Mouse (Mus musculus) kidney, adult 2 months (tissue): ENCODE data around the gene Ap1s1. TPM values are rescaled to one million over a fixed set of nuclear protein-coding genes. Genes with fewer than 3 reads are reported as not detected.

Experiments
- DNase-seq: peaks from one replicate; pipeline ENCODE4 v3.0.0; 2021
- H3K27ac ChIP-seq: fragments of 200-500 bp; 2 replicates; pipeline ENCODE4 v1.5.1; 2012; ENCODE audit warnings: low read depth, low read length, control low read depth, inconsistent platforms; ENCODE audit not compliant: insufficient read depth
- H3K27me3 ChIP-seq: fragments of 200-500 bp; replicated peaks from 2 replicates; pipeline ENCODE4 v1.6.1; 2012; ENCODE audit warnings: mild to moderate bottlenecking, moderate library complexity, low read length, inconsistent platforms; ENCODE audit not compliant: control insufficient read depth, insufficient read depth
- H3K36me3 ChIP-seq: fragments of 200-500 bp; 2 replicates; pipeline ENCODE4 v1.6.1; 2012; ENCODE audit warnings: mild to moderate bottlenecking, moderate library complexity, low read length, inconsistent platforms; ENCODE audit not compliant: control insufficient read depth, insufficient read depth
- H3K4me1 ChIP-seq: fragments of 200-500 bp; 2 replicates; pipeline ENCODE4 v1.6.1; 2011; ENCODE audit warnings: low read length; ENCODE audit not compliant: control insufficient read depth, insufficient read depth
- H3K4me3 ChIP-seq: fragments of 200-500 bp; 2 replicates; pipeline ENCODE4 v1.5.1; 2011; ENCODE audit warnings: mild to moderate bottlenecking, low read depth, low read length, control low read depth; ENCODE audit not compliant: insufficient read depth
- CTCF ChIP-seq: fragments of 200-500 bp; conservative IDR thresholded peaks from 2 replicates; pipeline ENCODE4 v1.5.1; 2011; ENCODE audit warnings: low read depth, mild to moderate bottlenecking, control low read depth, low read length, moderate library complexity, mixed read lengths; ENCODE audit not compliant: insufficient read depth, insufficient read length
- POLR2A ChIP-seq: fragments of 200-500 bp; IDR thresholded peaks from one replicate; pipeline ENCODE4 v1.6.1; 2011; ENCODE audit warnings: low read depth, low read length, control low read depth
- WGBS: fragments of 180-500 bp; shearing (Covaris S2); methylation state at CpG from one replicate; pipeline ENCODE4 v1.1.7; 2018; 5-methylcytosine and 5-hydroxymethylcytosine counted together
- polyA plus RNA-seq: library from polyadenylated mRNA; depleted of rRNA; stranded (reverse); fragments of >200 nt; gene quantifications from 2 replicates; pipeline ENCODE4 v1.2.3, GENCODE M21; 2012; rRNA removed

The Ap1s1 gene
- polyA plus RNA-seq, 1 experiment: 67.0 TPM

- no peaks in the 10 kb centered on the region for H3K27me3 ChIP-seq
- no peaks in the 10 kb centered on the region for H3K36me3 ChIP-seq
- 83% methylated on average over 6 of the region's 6 CpGs for WGBS
- TF ChIP-seq POLR2A (no peak), CTCF (no peak)
- no peak overlapping the region for H3K4me3 ChIP-seq
- no peak overlapping the region for H3K27ac ChIP-seq
- peaks cover 4% of the 10 kb centered on the region; the same call in 1 of the 2 replicates for H3K4me1 ChIP-seq
- no peak for DNase-seq
These were observed 56.1 kb downstream of the Ap1s1 start for GRCm38 (mm10) chr5:136989801-136990200.

GRCm38 (mm10) chr5:136988420-136988819, 57.5 kb downstream of the Ap1s1 start:
- DNase-seq: peak; percentile 25
- peaks cover 4% of the 10 kb centered on the region; the same call in 1 of the 2 replicates for H3K4me1 ChIP-seq
- H3K4me3 ChIP-seq: peak overlapping the region; percentile 88; the same call in 1 of the 2 replicates
- WGBS: 65% methylated on average over 7 of the region's 7 CpGs
- no peaks in the 10 kb centered on the region for H3K36me3 ChIP-seq
- H3K27me3 ChIP-seq: no peaks in the 10 kb centered on the region
- H3K27ac ChIP-seq: no peak overlapping the region
- TF ChIP-seq POLR2A (no peak), CTCF (no peak)

- Histone ChIP-seq H3K4me3 (peak within 1 kb of the TSS; percentile 88), H3K27me3 (no peaks in the 10 kb centered on the region), H3K36me3 (no peaks in the 10 kb centered on the region), H3K27ac (peak within 1 kb of the TSS; percentile 21), H3K4me1 (peaks cover 4% of the 10 kb centered on the region; the same call in 1 of the 2 replicates)
- 7% methylated on average over 12 of the region's 12 CpGs for WGBS
- no peak for DNase-seq
- no peak for TF ChIP-seq CTCF
- no peak for TF ChIP-seq POLR2A
These were observed 58.0 kb downstream of the Ap1s1 start, which contains the start of gene Znhit1 for GRCm38 (mm10) chr5:136987934-136988271. Gene Znhit1, minus strand, starts transcription at chr5:136988021.

- Histone ChIP-seq H3K4me3 (peak overlapping the region; percentile 88), H3K27ac (peak overlapping the region; percentile 21), H3K36me3 (no peaks in the 10 kb centered on the region), H3K4me1 (peaks cover 4% of the 10 kb centered on the region; the same call in 1 of the 2 replicates), H3K27me3 (no peaks in the 10 kb centered on the region)
- peak; percentile 86 for DNase-seq
- whole genome bisulfite sequencing: under 1% methylated on average over 67 of the region's 67 CpGs
- no peak for TF ChIP-seq CTCF
- peak; percentile 4 for TF ChIP-seq POLR2A
These were observed 58.6 kb downstream of the Ap1s1 start for GRCm38 (mm10) chr5:136987138-136987933.

- TF ChIP-seq POLR2A: no peak
- no peak for TF ChIP-seq CTCF
- peaks cover 4% of the 10 kb centered on the region; the same call in 1 of the 2 replicates for H3K4me1 ChIP-seq
- peak within 1 kb of the TSS; percentile 21 for H3K27ac ChIP-seq
- peak within 1 kb of the TSS; percentile 88 for H3K4me3 ChIP-seq
- no peaks in the 10 kb centered on the region for H3K36me3 ChIP-seq
- no peaks in the 10 kb centered on the region for H3K27me3 ChIP-seq
- under 1% methylated on average over 26 of the region's 26 CpGs for WGBS
- peak; percentile 99 for DNase-seq
These were observed 59.2 kb downstream of the Ap1s1 start, which contains the start of gene Plod3 for GRCm38 (mm10) chr5:136986695-136987137. Gene Plod3, plus strand, starts transcription at chr5:136987019.

Other genes starting within 250 kb of the Ap1s1 start
- 5.6 and 8.5 TPM in 2 replicates for gene Col26a1, start 162.9 kb downstream of the Ap1s1 start, polyA plus RNA-seq
- gene Ift22, start 138.0 kb downstream of the Ap1s1 start, polyA plus RNA-seq: 23.3 and 26.5 TPM in 2 replicates
- 276 and 313 TPM in 2 replicates for gene Fis1, start 92.9 kb downstream of the Ap1s1 start, polyA plus RNA-seq
- gene Cldn15, start 79.5 kb downstream of the Ap1s1 start, polyA plus RNA-seq: 28.2 and 33.1 TPM in 2 replicates
- gene Plod3, start 59.1 kb downstream of the Ap1s1 start, polyA plus RNA-seq: 44.0 and 46.9 TPM in 2 replicates
- 99.7 and 105 TPM in 2 replicates for gene Znhit1, start 58.1 kb downstream of the Ap1s1 start, polyA plus RNA-seq
- 0.03 and 0.08 TPM in 2 replicates for gene Vgf, start 19.7 kb downstream of the Ap1s1 start, polyA plus RNA-seq
- 1.1 and 2.1 TPM in 2 replicates for gene Serpine1, start 26.1 kb upstream of the Ap1s1 start, polyA plus RNA-seq
- 10.2 and 14.4 TPM in 2 replicates for gene Trim56, start 70.1 kb upstream of the Ap1s1 start, polyA plus RNA-seq
- gene Muc3, start 103.2 kb upstream of the Ap1s1 start, polyA plus RNA-seq: not detected in 2 replicates
- 0.15 and 0.20 TPM in 2 replicates for gene Muc3a, start 166.3 kb upstream of the Ap1s1 start, polyA plus RNA-seq
- gene Ache, start 241.4 kb upstream of the Ap1s1 start, polyA plus RNA-seq: 4.7 and 5.1 TPM in 2 replicates
- gene Ufsp1, start 248.5 kb upstream of the Ap1s1 start, polyA plus RNA-seq: 17.3 and 18.4 TPM in 2 replicates